ENCODE assay signal across 7 mouse cellular contexts in the genomic region with DNA sequence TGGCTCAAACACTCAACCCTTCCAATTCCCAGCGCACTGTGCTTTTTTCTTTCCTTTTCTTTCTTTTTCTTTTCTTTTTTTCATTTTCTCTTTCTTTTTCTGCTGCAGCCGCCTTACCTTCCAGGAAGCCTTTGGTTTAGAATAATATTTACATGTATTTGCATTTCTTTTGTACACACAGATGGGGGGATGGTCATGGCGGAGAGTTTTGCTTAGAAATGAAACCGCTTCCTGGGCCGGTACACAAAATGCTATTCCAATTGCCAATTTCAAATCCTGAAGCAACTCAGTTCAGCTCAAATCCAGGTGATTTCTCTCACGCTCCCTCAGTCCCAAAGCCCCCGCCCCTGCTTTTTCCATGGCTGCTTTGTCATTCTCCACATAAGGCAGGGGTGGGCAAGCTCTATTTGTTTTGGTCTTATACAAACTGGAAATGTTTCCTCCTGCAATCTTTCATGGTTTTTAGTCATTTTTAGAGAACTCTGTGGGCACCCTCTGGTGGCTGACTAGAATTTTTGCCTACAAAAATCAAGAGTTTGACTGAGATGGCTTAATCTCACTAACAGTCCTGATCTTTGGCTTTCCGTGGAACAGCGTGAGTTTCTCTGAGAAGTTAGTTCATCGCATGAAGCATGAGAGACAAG.
A peak's percentile ranks its signal among the peaks of the same experiment; 100 is the strongest.
DNase-seq lines count a peak whose midpoint lies in the region; ATAC-seq and TF ChIP-seq lines count a peak whose summit lies in the region.

No protein-coding gene starts in this region.

- DNase-seq in liver, embryonic 14.5 days (ENCODE audit: low read depth in 3 of 3, low spot score in 3 of 3): no peak
- no peak for DNase-seq in liver, embryonic 11.5 days (ENCODE audit: low spot score)
- peak; percentile 83 for DNase-seq in brain, embryonic 14.5 days (ENCODE audit: low read depth)
- DNase-seq in layer of hippocampus, postnatal 10 days (ENCODE audit: low spot score in 2 of 2): peak; percentile 49 to 60
- peak; percentile 19 for DNase-seq in retina, embryonic 14.5 days (ENCODE audit: low spot score)
- no peak for DNase-seq in T-cell, adult 2 months (ENCODE audit: low spot score)

- no peak overlapping the region for H3K9ac ChIP-seq in liver, embryonic 14.5 days (replicated peaks)
- no peak overlapping the region for H3K9ac ChIP-seq in liver, embryonic 11.5 days (ENCODE audit: low read depth, low read length)
- H3K9ac ChIP-seq in hindbrain, embryonic 12.5 days: no peak overlapping the region

- H3K27ac ChIP-seq in liver, embryonic 14.5 days: no peak overlapping the region
- H3K27ac ChIP-seq in liver, embryonic 11.5 days (ENCODE audit: low read depth, low read length): no peak overlapping the region
- H3K27ac ChIP-seq in hindbrain, embryonic 12.5 days: 0 out of 2 replicates have a peak overlapping the region, but pooled peaks have one; percentile 18

- H3K4me1 ChIP-seq in liver, embryonic 14.5 days (replicated peaks; ENCODE audit: control insufficient read depth in 2 of 2, insufficient read depth in 2 of 2, low read length in 1 of 2): no peaks in the 10 kb centered on the region
- no peaks in the 10 kb centered on the region for H3K4me1 ChIP-seq in liver, embryonic 11.5 days (replicated peaks; ENCODE audit: control insufficient read depth, insufficient read depth, low read length)
- H3K4me1 ChIP-seq in hindbrain, embryonic 12.5 days: peaks cover 19% of the 10 kb centered on the region

- TF ChIP-seq POLR2A in brain, embryonic 14.5 days (IDR thresholded peaks at IDR 0.05; ENCODE audit: borderline replicate concordance, extremely low read depth, insufficient read depth, insufficient read length, poor library complexity, severe bottlenecking): no peak

- H3K36me3 ChIP-seq in liver, embryonic 14.5 days (replicated peaks; ENCODE audit: control insufficient read depth, insufficient read depth, low read depth): no peaks in the 10 kb centered on the region
- no peaks in the 10 kb centered on the region for H3K36me3 ChIP-seq in liver, embryonic 11.5 days (ENCODE audit: control insufficient read depth, insufficient read depth, low read length)
- no peaks in the 10 kb centered on the region for H3K36me3 ChIP-seq in hindbrain, embryonic 12.5 days

- no peak for ATAC-seq in liver, embryonic 14.5 days (ENCODE audit: insufficient read depth)
- no peak for ATAC-seq in liver, embryonic 11.5 days (replicated peaks; ENCODE audit: low FRiP score)
- no peak for ATAC-seq in hindbrain, embryonic 12.5 days (ENCODE audit: low FRiP score)

- TF ChIP-seq EP300 in liver, embryonic 14.5 days (IDR thresholded peaks at IDR 0.05; ENCODE audit: low read depth): no peak

- no peak overlapping the region for H3K4me2 ChIP-seq in liver, embryonic 14.5 days (ENCODE audit: low read depth)
- H3K4me2 ChIP-seq in liver, embryonic 11.5 days: no peak overlapping the region
- H3K4me2 ChIP-seq in hindbrain, embryonic 12.5 days (replicated peaks): no peak overlapping the region

- TF ChIP-seq CTCF in liver, embryonic 14.5 days (IDR thresholded peaks at IDR 0.05; ENCODE audit: low read depth): peak; percentile 20; the same call in 1 of the 2 replicates
- TF ChIP-seq CTCF in brain, embryonic 14.5 days (IDR thresholded peaks at IDR 0.05; ENCODE audit: borderline replicate concordance, extremely low read depth, insufficient read depth, insufficient read length): peak; percentile 21; the same call in 1 of the 2 replicates

- no peak overlapping the region for H3K4me3 ChIP-seq in liver, embryonic 14.5 days (ENCODE audit: insufficient read depth in 1 of 2, low read depth in 2 of 2, low read length in 2 of 2)
- no peak overlapping the region for H3K4me3 ChIP-seq in liver, embryonic 11.5 days (ENCODE audit: low read depth, low read length)
- no peak overlapping the region for H3K4me3 ChIP-seq in hindbrain, embryonic 12.5 days

- WGBS in liver, embryonic 14.5 days (ENCODE audit: insufficient replicate concordance): 64% methylated on average over 10 of the region's 10 CpGs
- 74% methylated on average over 10 of the region's 10 CpGs for WGBS in liver, embryonic 11.5 days
- 55% methylated on average over 10 of the region's 10 CpGs for WGBS in hindbrain, embryonic 12.5 days

- H3K27me3 ChIP-seq in liver, embryonic 14.5 days (ENCODE audit: control insufficient read depth, insufficient read depth, low read length): no peaks in the 10 kb centered on the region
- H3K27me3 ChIP-seq in liver, embryonic 11.5 days (replicated peaks; ENCODE audit: control insufficient read depth, insufficient read depth, low read length): no peaks in the 10 kb centered on the region
- H3K27me3 ChIP-seq in hindbrain, embryonic 12.5 days: no peaks in the 10 kb centered on the region

- no peaks in the 10 kb centered on the region for H3K9me3 ChIP-seq in liver, embryonic 14.5 days (ENCODE audit: control insufficient read depth, low read length)
- no peaks in the 10 kb centered on the region for H3K9me3 ChIP-seq in liver, embryonic 11.5 days (ENCODE audit: control insufficient read depth, low read length)
- no peaks in the 10 kb centered on the region for H3K9me3 ChIP-seq in hindbrain, embryonic 12.5 days (replicated peaks)

Comparison
In these comparisons a context has a peak if more than half of its experiments do, and no peak if none do; other contexts are left out.
1. DNase-seq: peak in brain, embryonic 14.5 days (single experiment), layer of hippocampus, postnatal 10 days (2 of 2) and retina, embryonic 14.5 days (single experiment); none in liver, embryonic 14.5 days (0 of 3), liver, embryonic 11.5 days (single experiment) and T-cell, adult 2 months (single experiment).